Mouse (Mus musculus) urinary bladder, postnatal 0 days (tissue): ENCODE data around the gene Zfp677. TPM values are rescaled to one million over a fixed set of nuclear protein-coding genes. Genes with fewer than 3 reads are reported as not detected.

Experiments
- polyA plus RNA-seq: library from polyadenylated mRNA; unstranded; fragments of >200 nt; fragmentation: Nextera tagmentation; extraction: Ambion mirVana; gene quantifications from 2 replicates; pipeline ENCODE4 v1.2.1, GENCODE M21; 2015

Zfp677 gene
- 2.0 and 2.3 TPM in 2 replicates for polyA plus RNA-seq

DNA sequence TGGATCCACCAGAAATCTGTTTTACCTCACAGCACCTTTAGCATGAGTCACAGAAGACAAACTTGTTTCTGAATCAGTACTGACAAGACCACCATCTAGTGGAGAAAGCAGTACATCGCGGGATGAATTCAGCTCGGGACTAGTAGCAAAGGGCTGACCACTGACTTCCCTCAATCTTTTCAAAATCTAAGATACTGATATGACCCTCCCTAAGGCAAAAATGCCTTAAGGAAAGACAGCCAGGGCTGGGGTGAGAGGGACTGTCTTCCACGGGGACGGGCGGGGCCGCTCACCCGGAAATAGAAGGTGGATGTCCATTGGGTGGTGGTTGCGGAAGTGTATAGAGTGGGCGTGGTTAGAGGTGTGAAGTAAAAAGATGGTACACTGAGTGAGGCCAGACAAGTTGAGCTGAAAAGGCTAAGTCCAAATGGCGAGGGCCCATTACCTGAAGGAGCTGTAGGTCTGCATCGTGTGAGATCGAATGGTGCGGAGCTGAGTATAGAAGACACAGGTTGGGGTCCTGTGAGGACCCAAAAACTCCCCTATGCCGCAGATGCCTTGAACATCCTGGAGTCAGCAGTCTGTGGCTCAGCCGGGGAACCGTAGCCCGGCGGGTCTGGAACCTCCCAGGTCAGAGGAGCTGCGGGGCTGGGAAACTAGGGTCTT is at the start of gene Zfp677:
Gene Zfp677 (plus strand): TSS at position 358 of the 666 bp plus-strand sequence.

DNA sequence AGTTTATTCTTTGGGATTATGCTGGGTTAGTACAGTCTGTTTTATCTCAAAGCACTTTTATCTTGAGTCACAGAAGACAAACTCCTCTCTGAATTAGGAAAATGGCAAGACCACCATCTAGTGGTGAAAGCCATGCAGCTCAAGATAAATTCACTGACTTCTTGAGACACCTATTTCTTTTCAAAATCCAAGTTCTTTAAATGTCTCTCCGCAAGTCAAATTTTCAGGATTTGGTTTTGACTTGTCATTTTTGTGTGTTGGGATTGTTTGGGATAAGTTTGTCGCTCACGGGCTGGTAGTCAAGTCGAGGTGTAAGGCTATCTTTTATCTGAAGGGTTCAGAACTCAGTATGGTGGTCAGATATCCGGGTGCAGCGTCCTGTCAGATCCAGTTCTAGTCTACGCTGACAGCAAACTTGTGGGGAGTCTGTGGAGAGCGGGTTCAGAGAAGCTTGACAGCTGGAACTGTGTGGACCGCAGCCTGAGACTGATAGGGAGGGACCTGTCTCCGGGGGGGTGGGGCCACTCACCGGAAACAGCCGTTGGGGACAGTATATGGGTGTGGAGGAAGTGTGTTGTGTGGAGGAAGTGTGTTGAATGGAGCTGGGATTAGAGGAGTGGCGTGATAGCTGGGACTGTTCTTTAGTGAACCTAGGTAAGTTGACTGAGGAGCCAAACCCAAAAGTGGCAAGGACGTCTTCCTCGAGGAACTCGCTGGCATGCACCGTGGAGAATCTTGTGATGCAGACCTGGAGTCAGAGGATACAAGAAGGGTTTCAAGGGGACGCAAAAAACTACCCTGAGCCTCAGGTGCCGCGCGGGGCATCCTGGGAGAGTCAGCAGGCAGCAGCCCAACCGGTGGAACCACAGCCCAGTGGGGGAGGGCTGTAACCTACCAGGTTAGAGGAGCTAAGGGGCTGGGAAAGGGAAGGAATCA is 39.4 kb downstream of the Zfp677 start, which contains the start of gene Zfp54:
Gene Zfp54 (plus strand): TSS at position 564 of the 936 bp plus-strand sequence.

Other genes with a start within 250 kb of the Zfp677 start
- not detected in 2 replicates for gene Vmn1r234, start 157.7 kb upstream of the Zfp677 start, polyA plus RNA-seq
- gene Vmn1r235, start 127.3 kb upstream of the Zfp677 start, polyA plus RNA-seq, result not detected in 2 replicates
- gene Vmn1r236, start 100.8 kb upstream of the Zfp677 start, polyA plus RNA-seq, result not detected in 2 replicates
- not detected in 2 replicates for gene Vmn1r237, start 71.9 kb upstream of the Zfp677 start, polyA plus RNA-seq
- gene Zfp54, start 39.5 kb downstream of the Zfp677 start, polyA plus RNA-seq, result 3.6 and 4.1 TPM in 2 replicates
- gene Zfp51, start 66.6 kb downstream of the Zfp677 start, polyA plus RNA-seq, result 6.6 and 7.4 TPM in 2 replicates
- 5.7 and 7.2 TPM in 2 replicates for gene Zfp53, start 105.2 kb downstream of the Zfp677 start, polyA plus RNA-seq
- gene Zfp52, start 151.8 kb downstream of the Zfp677 start, polyA plus RNA-seq, result 3.4 and 3.8 TPM in 2 replicates
- gene Zfp948, start 183.3 kb downstream of the Zfp677 start, polyA plus RNA-seq, result 10.0 and 13.3 TPM in 2 replicates